Mouse (Mus musculus) ES-Bruce4 (cell line): Measurements from ENCODE around the gene Fkbpl.

Experiments
- CTCF ChIP-seq: IDR thresholded peaks from one replicate; pipeline ENCODE4 v1.8.1; 2011; ENCODE audit warnings: low read depth, low read length
- EP300 ChIP-seq: IDR thresholded peaks from 2 replicates; pipeline ENCODE4 v1.6.1; 2011; ENCODE audit warnings: low read depth, low read length; ENCODE audit not compliant: insufficient read depth

- TF ChIP-seq CTCF: no peak
- TF ChIP-seq EP300: no peak
These were observed 16.5 kb upstream of the Fkbpl start, which contains the start of gene Ppt2 for GRCm38 (mm10) chr17:34627943-34628643.
